Mouse (Mus musculus) lung, postnatal 0 days (tissue): ENCODE data around the gene Samd4b.
A peak's percentile ranks its signal among the peaks of the same experiment; 100 is the strongest.

Experiments
- CTCF ChIP-seq: IDR thresholded peaks from 2 replicates; pipeline ENCODE4 v1.5.1; 2016; ENCODE audit warnings: antibody characterized with exemption, mild to moderate bottlenecking
- EP300 ChIP-seq: IDR thresholded peaks from 2 replicates; pipeline ENCODE4 v1.6.1; 2016; ENCODE audit warnings: antibody characterized with exemption, mild to moderate bottlenecking, control low read depth

DNA sequence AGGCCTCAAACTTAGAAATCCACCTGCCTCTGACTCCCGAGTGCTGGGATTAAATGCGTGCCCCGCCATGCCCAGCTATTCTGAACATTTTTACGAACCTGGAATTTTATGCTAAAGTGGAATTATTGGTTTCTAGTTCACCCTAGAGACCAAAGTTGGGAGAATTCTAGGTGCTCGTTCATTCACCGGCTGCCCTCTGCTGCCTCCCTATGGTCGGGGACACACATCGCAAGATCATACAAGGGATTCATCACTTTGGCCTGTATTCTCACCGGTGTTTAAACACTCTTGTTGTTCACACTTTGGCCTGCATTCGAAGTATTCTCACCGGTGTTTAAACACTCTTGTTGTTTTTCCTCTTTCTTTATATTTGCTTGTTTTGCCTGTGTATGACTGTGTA is 3.1 kb upstream of the Samd4b start:
- TF ChIP-seq CTCF: peak; percentile 95
- TF ChIP-seq EP300: no peak
